Mouse (Mus musculus) cerebellum, adult 2 months (tissue): ENCODE data around the gene A930018P22Rik. TPM values are rescaled to one million over a fixed set of nuclear protein-coding genes. Genes with fewer than 3 reads are reported as not detected.
"Not testable (repeated sequence)": the region's sequence is repeated elsewhere in the genome, so short reads cannot be mapped to it uniquely, and the experiment has no call there.

Experiments used
- DNase-seq, 2 experiments: peaks; one replicate each; pipeline ENCODE4 v3.0.0; 2021
- H3K27ac ChIP-seq: fragments of 200-500 bp; 2 replicates; pipeline ENCODE4 v1.5.1; 2012; ENCODE audit warnings: low read length, control low read depth, inconsistent platforms; ENCODE audit not compliant: insufficient read depth
- H3K27me3 ChIP-seq: fragments of 200-500 bp; 2 replicates; pipeline ENCODE4 v1.6.1; 2012; ENCODE audit warnings: inconsistent platforms, mild to moderate bottlenecking, low read length, moderate library complexity; ENCODE audit not compliant: control insufficient read depth, insufficient read depth
- H3K4me1 ChIP-seq: fragments of 200-500 bp; 2 replicates; pipeline ENCODE4 v1.6.1; 2011; ENCODE audit warnings: low read length; ENCODE audit not compliant: control insufficient read depth, insufficient read depth
- H3K4me3 ChIP-seq: fragments of 200-500 bp; replicated peaks from 2 replicates; pipeline ENCODE3; 2011; ENCODE audit warnings: mild to moderate bottlenecking, low read depth, low read length, control low read depth; ENCODE audit not compliant: insufficient read depth
- CTCF ChIP-seq: fragments of 200-500 bp; IDR thresholded peaks from 2 replicates; pipeline ENCODE4 v1.5.1; 2011; ENCODE audit warnings: low read depth, mild to moderate bottlenecking, control low read depth, low read length, moderate library complexity, borderline replicate concordance; ENCODE audit not compliant: insufficient read depth
- POLR2A ChIP-seq: fragments of 200-500 bp; IDR thresholded peaks from 2 replicates; pipeline ENCODE4 v1.6.1; 2011; ENCODE audit warnings: low read length, control low read depth, borderline replicate concordance; ENCODE audit not compliant: insufficient read depth
- WGBS: fragments of 180-500 bp; shearing (Covaris S2); methylation state at CpG from one replicate; pipeline ENCODE4 v1.1.7; 2018; 5-methylcytosine and 5-hydroxymethylcytosine counted together
- polyA plus RNA-seq: library from polyadenylated mRNA; depleted of rRNA; stranded (reverse); fragments of >200 nt; gene quantifications from 2 replicates; pipeline ENCODE4 v1.2.3, GENCODE M21; 2012

Gene A930018P22Rik
- polyA plus RNA-seq, 1 experiment, result 0.18 TPM

GRCm38 (mm10) chr2:104110031-104110430 is 12.5 kb upstream of the A930018P22Rik start:
- no peak overlapping the region for H3K4me3 ChIP-seq
- H3K27me3 ChIP-seq, result no peaks in the 10 kb centered on the region
- no peak for TF ChIP-seq POLR2A
- no peak for TF ChIP-seq CTCF
- 91% methylated on average over 4 of the region's 4 CpGs for WGBS
- H3K4me1 ChIP-seq, result no peaks in the 10 kb centered on the region
- no peak for DNase-seq
- H3K27ac ChIP-seq, result no peak overlapping the region

DNA sequence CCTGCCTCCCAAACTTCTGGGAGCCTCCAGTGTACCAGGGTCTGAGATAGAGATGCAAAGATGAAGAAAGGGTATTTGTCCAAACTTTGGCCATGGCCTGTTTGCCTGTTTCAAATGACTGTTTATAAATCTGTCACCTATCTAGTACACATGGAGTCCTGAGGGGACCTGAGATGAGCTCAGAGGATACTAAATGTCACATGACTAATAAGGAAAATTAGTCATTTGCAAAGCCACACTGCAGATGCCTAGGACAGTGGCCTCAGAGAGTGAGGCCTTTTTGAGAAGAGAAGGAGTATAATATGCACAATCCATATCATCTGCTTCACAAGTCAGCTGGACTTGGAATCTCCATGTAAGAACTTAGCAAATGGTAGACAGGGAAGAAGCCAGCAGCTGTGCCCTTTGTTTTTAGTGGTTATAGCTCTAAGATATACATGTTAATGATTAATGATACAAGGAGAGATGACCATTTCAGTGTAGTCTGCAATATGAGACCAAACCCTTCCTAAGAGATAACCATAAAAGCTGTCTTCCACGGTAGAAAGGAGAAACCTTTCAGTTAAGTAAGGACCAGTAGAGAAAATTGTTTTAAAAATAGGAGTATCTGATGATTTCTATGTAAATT is 11.3 kb upstream of the A930018P22Rik start:
- not testable (repeated sequence) for H3K27me3 ChIP-seq, H3K27ac ChIP-seq, H3K4me1 ChIP-seq, H3K4me3 ChIP-seq, DNase-seq
- WGBS, result no CpG with 5 or more reads among the region's 1 CpGs

DNA sequence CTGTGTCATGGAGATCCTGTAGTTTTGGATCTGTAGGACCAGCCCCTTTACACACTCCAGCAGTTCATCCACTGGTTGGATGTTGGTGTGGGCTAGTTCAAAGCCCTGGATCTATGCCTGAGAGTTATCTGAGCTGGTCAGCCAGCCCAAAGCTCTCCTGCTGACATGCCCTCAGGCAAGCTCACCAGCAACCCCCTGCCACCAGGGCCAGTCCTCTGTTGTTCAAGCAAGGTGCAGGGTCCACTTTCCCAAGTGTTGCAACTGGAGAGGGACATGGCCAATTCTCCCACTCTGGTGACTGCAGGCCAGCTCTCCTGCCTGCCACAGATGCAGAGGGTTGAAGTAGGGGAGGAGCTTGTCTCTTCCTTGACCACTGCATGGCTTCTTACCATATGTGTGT is 9.0 kb upstream of the A930018P22Rik start:
- not testable (repeated sequence) for H3K27ac ChIP-seq, H3K27me3 ChIP-seq, DNase-seq, H3K4me3 ChIP-seq, H3K4me1 ChIP-seq

DNA sequence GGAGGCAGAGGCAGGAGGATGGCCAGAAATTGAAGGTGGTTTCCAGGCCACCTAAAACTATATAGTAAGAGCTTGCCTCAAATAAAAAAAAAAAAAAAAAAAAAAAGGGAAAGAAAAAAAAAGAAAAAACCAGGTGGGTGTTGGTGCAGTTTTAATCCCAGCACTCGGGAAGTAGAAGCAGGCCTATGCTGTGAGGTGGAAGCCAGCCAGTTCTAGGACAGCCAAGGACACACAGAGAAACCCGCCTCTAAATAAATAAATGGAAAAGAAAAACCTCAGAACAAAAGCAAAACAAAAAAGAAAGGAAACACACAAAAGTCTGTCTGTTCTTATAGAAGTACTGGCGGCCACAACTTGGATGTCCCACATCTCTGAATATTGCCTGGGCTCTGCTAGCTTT is 7.7 kb upstream of the A930018P22Rik start:
- no peak overlapping the region for H3K4me3 ChIP-seq
- TF ChIP-seq CTCF, result no peak
- TF ChIP-seq POLR2A, result no peak
- DNase-seq, result no peak
- H3K4me1 ChIP-seq, result no peaks in the 10 kb centered on the region
- WGBS, result 78% methylated on average over 3 of the region's 3 CpGs
- H3K27ac ChIP-seq, result no peak overlapping the region
- H3K27me3 ChIP-seq, result no peaks in the 10 kb centered on the region

GRCm38 (mm10) chr2:104117173-104117572 is 5.4 kb upstream of the A930018P22Rik start:
- H3K4me1 ChIP-seq, H3K27ac ChIP-seq, DNase-seq, H3K27me3 ChIP-seq, H3K4me3 ChIP-seq: not testable (repeated sequence)

DNA sequence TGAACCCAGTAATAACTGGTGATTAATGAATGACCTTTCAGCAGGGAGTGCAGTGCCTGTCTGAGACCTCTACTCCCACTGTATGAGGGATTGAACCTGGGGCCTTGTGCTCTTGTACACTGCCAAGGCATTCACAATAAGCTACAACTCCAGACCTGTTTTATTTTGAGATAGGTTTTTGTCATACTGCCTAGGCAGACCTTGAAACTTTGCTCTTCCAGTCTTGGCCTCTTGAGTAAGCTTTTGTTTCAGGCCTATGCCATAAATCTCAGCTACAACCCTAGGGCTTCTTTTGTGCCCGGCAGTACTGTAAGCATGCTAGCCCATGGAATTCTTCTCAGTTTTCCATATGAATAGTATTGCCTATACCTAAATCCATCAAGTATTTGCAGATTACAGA is 3.5 kb upstream of the A930018P22Rik start:
- no peak for DNase-seq
- H3K27ac ChIP-seq, result no peak overlapping the region
- TF ChIP-seq CTCF (no peak), POLR2A (no peak)
- 98% methylated on average over 1 of the region's 1 CpGs for WGBS
- no peak overlapping the region for H3K4me3 ChIP-seq
- no peaks in the 10 kb centered on the region for H3K27me3 ChIP-seq
- no peaks in the 10 kb centered on the region; the same call in 1 of the 2 replicates for H3K4me1 ChIP-seq

DNA sequence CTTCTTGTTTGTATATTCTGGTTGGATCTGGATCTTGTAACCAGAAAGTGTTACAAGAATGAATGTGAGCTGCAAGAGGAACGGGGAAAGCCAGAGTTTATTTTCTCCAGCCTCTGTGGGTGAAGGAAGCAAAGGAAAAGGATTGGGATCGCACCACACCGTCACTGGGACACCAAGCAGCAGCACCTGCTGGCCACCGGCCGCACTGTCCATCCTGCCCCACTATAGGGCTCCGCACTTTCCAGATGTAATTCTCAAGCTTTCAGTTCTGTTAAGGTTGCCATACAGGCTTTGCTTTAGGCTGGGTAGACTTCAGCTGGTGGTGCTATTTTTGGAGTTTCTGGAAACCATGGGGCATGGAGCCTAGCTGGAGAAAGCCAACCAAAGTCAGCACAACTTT is 2.3 kb upstream of the A930018P22Rik start:
- 65% methylated on average over 6 of the region's 6 CpGs for WGBS
- TF ChIP-seq POLR2A (no peak), CTCF (no peak)
- Histone ChIP-seq H3K4me3 (no peak overlapping the region), H3K27ac (no peak overlapping the region), H3K27me3 (no peaks in the 10 kb centered on the region), H3K4me1 (no peaks in the 10 kb centered on the region; the same call in 1 of the 2 replicates)
- DNase-seq, result no peak

GRCm38 (mm10) chr2:104121681-104122504 is 676 bp upstream of the A930018P22Rik start:
- no peak for DNase-seq
- WGBS, result 82% methylated on average over 8 of the region's 8 CpGs

More at GRCm38 (mm10) chr2:104121681-104122504, 676 bp upstream of the A930018P22Rik start:
- H3K4me3 ChIP-seq, result peak overlapping the region; percentile 74
- H3K4me1 ChIP-seq, result no peaks in the 10 kb centered on the region; the same call in 1 of the 2 replicates
- no peaks in the 10 kb centered on the region for H3K27me3 ChIP-seq
- TF ChIP-seq CTCF (no peak), POLR2A (no peak)
- H3K27ac ChIP-seq, result peak overlapping the region; percentile 34; the same call in 1 of the 2 replicates
